ENCODE assay signal across 26 mouse cellular contexts in genomic region chr4:115614005-115614404, GRCm38 (mm10). TPM values are rescaled to one million over a fixed set of nuclear protein-coding genes. Genes with fewer than 3 reads are reported as not detected.
"Had no signal": no experiment of that assay in that cellular context is flagged by ENCODE, and none has a peak within 500 bp of the region (broad histone marks: within the 10 kb centered on the region; RNA-seq: fewer than 3 reads in every experiment).

No protein-coding gene starts in this region.

- H3K4me1 ChIP-seq: lung, embryonic 15.5 days; megakaryocyte, embryonic 14.5 days; neural tube, embryonic 13.5 days; neural tube, embryonic 15.5 days; stomach, embryonic 15.5 days had no signal

- H3K36me3 ChIP-seq: lung, embryonic 15.5 days; neural tube, embryonic 13.5 days; neural tube, embryonic 15.5 days; stomach, embryonic 15.5 days had no signal

- H3K9ac ChIP-seq: liver, postnatal 0 days; lung, embryonic 15.5 days; neural tube, embryonic 13.5 days; neural tube, embryonic 15.5 days; stomach, embryonic 15.5 days had no signal

- H3K4me3 ChIP-seq: lung, embryonic 15.5 days; megakaryocyte, embryonic 14.5 days; myocyte; neural tube, embryonic 13.5 days; neural tube, embryonic 15.5 days; stomach, embryonic 15.5 days had no signal

- H3K9me3 ChIP-seq: lung, embryonic 15.5 days; megakaryocyte, embryonic 14.5 days; neural tube, embryonic 13.5 days; neural tube, embryonic 15.5 days; stomach, embryonic 15.5 days had no signal

- H3K4me2 ChIP-seq: lung, embryonic 15.5 days; midbrain, embryonic 11.5 days; neural tube, embryonic 13.5 days; neural tube, embryonic 15.5 days; stomach, embryonic 15.5 days had no signal

- DNase-seq: liver, postnatal 0 days; lung, adult 2 months; lung, postnatal 14 days; lung, postnatal 36 days; midbrain, embryonic 14.5 days; retina, postnatal 1 day; right cerebral cortex, adult 18-20 months; right cerebral cortex, postnatal 14 days; thymus, adult 18-20 months; thymus, postnatal 14 days; thymus, postnatal 36 days had no signal

- H3K27ac ChIP-seq: lung, embryonic 15.5 days; macrophage; neural tube, embryonic 13.5 days; neural tube, embryonic 15.5 days; stomach, embryonic 15.5 days; stomach, postnatal 0 days had no signal

- ATAC-seq: liver, postnatal 0 days; lung, postnatal 0 days; midbrain, embryonic 16.5 days had no signal

- H3K27me3 ChIP-seq: lung, embryonic 15.5 days; megakaryocyte, embryonic 14.5 days; neural tube, embryonic 13.5 days; neural tube, embryonic 15.5 days; stomach, embryonic 15.5 days had no signal

RNA-seq across cellular contexts. Expression of gene Cyp4a32, which starts 13.2 kb away (rescaled TPM):
- polyA plus RNA-seq: lung, adult 2 months; lung, embryonic 15.5 days; lung, postnatal 0 days; macrophage; midbrain, embryonic 11.5 days; midbrain, embryonic 14.5 days; midbrain, embryonic 16.5 days; myocyte; neural tube, embryonic 11.5 days; neural tube, embryonic 13.5 days; neural tube, embryonic 15.5 days; spleen, adult 2 months; stomach, embryonic 15.5 days; testis, adult 2 months; thymus, postnatal 0 days had no signal

RNA-seq across cellular contexts. Expression of gene Cyp4b1, which starts 33.5 kb away (rescaled TPM):
- polyA plus RNA-seq: macrophage; neural tube, embryonic 11.5 days had no signal

RNA-seq across cellular contexts. Expression of gene Cyp4a31, which starts 50.6 kb away (rescaled TPM):
- polyA plus RNA-seq: lung, adult 2 months; lung, embryonic 15.5 days; lung, postnatal 0 days; macrophage; midbrain, embryonic 11.5 days; midbrain, embryonic 14.5 days; midbrain, embryonic 16.5 days; myocyte; neural tube, embryonic 11.5 days; neural tube, embryonic 13.5 days; neural tube, embryonic 15.5 days; spleen, adult 2 months; stomach, embryonic 15.5 days; thymus, postnatal 0 days had no signal
